Mouse (Mus musculus): ENCODE data around the gene Acsl5. TPM values are rescaled to one million over a fixed set of nuclear protein-coding genes. Genes with fewer than 3 reads are reported as not detected.

The Acsl5 gene
- polyA plus RNA-seq, 1 experiment, result 11.7 TPM

DNA sequence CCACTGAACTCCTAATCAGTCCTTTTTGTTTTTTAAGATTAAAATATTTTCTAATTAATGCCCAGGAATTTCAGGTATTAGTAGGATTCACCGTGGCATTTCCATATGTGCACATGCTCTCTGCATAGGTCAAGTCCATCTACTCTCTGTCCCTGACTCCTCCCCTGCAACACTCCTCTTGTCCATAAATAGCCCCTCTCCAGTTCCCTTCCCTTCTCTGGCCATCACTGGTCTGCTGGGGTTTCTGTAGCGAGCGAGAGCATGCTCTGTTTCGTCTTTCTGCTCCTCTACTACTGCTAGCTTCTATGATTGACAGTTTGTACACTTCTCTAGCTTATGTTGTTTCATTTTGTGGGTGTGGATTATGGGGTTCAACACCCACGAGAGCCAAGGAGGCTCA, 80.0 kb downstream of the Acsl5 start:
- no peak for DNase-seq (ENCODE audit: low read depth)

DNA sequence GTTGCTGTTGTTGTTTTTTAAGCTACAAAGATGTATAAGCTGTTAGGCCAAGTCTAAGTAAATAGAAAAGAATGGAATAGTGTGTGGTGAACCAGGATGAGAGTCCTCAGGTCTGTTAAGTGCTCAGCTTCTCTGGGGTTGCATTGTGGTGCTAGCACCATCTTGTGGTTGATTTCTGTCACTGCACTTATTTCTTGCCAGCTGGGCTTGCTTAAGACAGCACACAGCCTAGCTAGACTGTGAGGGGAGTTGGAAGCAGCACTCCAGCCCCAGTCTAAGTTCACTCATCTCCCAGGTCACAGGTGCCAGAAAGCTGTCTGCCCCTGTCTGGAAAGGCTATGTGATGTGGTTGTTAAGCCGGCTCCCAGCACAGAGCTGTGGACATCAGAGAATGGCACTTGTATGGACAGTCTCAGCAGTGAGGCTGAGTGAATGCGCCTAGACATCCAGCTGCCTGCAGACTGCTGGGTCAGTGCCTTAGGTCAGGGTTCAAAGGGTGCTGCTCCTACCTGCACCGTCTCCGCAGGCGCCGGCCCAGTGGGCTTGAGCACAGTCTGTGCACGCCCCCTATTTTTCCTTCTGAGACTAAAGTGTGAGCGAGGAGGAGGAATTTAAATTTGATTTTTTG, 81.0 kb downstream of the Acsl5 start:
- no peak for DNase-seq (ENCODE audit: low read depth)

DNA sequence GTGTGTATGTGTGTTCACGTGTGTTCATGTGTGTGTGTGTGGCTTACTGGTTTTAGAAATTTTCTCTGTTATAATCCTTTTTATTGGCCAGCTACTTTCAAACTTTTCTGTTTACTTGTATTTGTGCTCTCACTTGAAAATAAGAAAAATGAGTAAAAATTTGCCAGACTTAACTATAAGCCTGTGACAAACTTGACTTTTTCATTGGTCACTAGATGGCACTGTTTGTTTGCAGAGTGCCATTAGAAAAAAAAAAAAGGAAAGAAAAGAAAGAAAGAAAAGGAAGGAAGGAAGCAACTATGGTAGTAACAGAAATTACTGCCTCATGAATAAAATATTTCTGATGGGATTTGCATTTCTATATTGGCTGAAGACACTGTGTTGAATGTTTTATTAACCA, 84.1 kb downstream of the Acsl5 start:
- no peak for DNase-seq (ENCODE audit: low read depth)

DNA sequence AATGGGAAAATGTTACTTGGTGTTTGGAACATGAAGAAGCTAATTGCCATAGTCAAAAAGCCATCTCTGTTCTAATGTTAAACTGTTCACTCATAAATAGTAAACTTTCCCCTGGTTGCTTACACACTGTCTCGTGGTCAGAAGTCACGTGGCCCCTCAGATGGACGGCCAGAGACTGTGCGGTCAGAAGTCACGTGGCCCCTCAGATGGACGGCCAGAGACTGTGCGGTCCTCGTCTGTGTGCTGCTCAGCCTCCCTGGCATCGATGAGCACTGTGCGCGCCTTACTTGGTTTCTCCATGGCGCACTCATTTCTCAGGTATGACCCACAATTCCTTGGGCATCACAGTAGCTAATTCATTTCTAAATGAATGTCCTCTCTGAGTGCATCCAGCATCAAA, 84.7 kb downstream of the Acsl5 start:
- DNase-seq (ENCODE audit: low read depth), result no peak

DNA sequence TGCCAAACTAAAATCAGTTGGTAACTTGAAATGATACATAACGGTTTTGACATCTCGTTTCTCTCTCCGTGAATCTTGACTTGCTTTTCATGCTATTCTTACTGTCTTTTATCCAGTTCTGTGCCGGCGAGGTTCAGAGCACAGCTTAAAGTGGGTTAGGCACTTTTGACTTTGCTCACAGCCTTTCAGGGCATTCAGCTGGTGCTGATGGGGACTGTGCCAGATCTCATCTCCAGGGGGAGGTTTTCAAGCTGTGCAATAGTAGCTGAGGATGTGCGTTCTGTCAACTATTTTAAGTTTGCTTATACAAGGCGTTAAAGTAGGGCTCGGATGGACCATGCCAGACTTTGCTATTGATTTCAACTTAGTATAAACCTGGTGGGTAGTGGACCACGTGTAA, 85.3 kb downstream of the Acsl5 start:
- DNase-seq (ENCODE audit: low read depth), result no peak

DNA sequence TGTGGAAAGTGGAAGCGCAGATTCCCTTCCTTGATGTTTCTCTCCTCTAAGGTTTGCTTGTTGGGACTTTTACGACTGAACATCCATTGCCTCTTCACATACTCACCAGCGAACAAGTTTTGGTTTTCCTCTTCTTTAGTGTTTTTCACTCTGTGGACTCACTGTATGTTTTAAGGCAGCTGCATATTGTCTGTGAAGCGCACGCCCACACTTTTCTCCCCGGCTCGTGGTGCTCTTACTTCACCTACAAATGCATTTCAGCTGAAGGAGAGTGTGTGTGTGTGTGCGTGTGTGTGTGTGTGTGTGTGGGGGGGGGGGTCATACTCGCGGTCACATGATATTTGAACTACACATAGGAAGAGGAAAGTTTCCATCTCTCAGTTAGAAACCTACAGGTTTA, 85.9 kb downstream of the Acsl5 start:
- DNase-seq (ENCODE audit: low read depth), result no peak

DNA sequence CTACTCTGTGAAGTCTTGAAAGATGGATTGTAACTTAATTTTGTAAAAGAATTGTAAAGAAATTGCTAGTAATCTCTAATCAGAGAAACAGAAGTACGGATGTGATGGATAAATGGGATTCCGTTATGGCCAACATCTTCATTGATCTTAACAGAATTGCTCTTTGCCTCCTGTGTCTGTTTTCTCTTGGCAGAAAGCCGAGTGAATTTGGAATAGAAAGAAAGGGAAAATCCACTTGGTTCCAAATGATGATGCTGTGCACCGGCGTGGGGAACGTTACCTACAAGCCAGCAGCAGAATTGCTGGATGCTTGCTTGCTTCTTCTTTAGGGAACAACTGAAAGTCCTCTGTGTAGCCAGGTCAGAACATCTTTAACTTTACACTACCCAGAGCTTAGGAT, 88.8 kb downstream of the Acsl5 start:
- DNase-seq (ENCODE audit: low read depth), result no peak

DNA sequence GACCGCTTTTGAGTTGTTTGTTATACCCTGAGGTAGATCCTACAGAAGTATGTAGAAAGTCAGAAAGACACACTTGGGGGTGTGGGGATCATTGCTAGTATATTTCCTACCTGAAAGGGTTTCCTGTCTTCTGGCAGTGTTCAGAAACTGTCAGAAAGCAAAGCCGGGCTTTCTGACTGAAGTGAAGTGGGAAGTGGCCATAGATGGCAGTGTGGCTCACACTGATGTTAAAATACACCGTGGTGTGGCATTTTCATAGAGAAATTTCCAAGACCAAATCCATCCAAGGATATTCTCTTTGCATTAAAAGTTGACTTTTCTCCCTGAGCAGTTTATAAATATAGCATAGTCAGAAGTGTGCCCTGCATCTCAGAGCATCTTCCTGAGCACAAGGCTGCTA, 89.6 kb downstream of the Acsl5 start:
- no peak for DNase-seq (ENCODE audit: low read depth)

DNA sequence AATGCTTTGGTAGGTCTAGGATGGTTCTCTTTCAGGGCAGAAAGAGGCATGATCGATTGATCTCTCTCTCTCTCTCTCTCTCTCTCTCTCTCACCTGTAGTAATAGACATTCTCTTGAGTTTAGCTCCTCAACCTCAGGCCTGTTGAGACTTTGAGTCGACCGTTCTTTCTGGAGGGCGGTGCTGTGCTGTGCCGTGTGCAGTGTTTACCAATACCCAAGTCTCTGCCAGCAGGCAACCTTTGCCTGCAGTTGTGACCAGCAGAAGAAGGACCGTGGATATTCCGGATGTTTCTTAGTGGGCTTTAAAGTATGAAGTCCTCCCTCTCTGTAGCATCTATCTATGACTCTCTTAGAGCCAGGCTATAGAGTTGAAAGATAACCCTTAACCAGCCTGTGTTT, 90.7 kb downstream of the Acsl5 start:
- DNase-seq (ENCODE audit: low read depth), result no peak

DNA sequence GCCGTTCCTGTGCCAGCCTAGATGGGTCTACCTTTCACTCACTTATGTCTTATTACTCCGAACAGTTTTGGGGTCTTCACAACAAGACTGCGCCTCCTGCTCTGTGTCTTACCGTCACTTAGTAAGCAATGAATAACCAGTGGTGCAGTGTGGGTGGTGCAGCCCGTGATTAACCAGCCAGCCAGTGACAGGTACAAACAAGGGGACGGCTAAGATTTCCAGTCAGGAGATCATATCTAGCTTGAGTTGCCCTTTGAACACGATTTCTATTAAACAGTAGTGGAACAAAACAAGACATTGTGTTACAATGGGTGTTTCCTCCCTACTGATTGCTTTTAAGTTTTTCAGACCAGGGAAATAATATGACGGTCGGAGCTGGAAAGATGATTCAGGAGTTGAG, 91.5 kb downstream of the Acsl5 start:
- no peak for DNase-seq (ENCODE audit: low read depth)

Other genes with a start within 250 kb of the Acsl5 start
- gene Gpam, start 124.7 kb upstream of the Acsl5 start, polyA plus RNA-seq (2012; rRNA removed), result 88.7 and 95.1 TPM in 2 replicates
- gene Tectb, start 71.2 kb upstream of the Acsl5 start, polyA plus RNA-seq (2012; rRNA removed), result 0.11 and 0.26 TPM in 2 replicates
- gene Gucy2g, start 10.7 kb upstream of the Acsl5 start, polyA plus RNA-seq (2012; rRNA removed), result 2.3 and 4.7 TPM in 2 replicates
- gene Zdhhc6, start 64.1 kb downstream of the Acsl5 start, polyA plus RNA-seq (2012; rRNA removed), result 14.9 and 19.3 TPM in 2 replicates
- 14.6 and 14.9 TPM in 2 replicates for gene Vti1a, start 64.4 kb downstream of the Acsl5 start, polyA plus RNA-seq (2012; rRNA removed)